Mouse (Mus musculus): ENCODE results near the gene Chrne. TPM values are rescaled to one million over a fixed set of nuclear protein-coding genes. Genes with fewer than 3 reads are reported as not detected.

Chrne gene
- total and polyA plus RNA-seq, 2 experiments from 2014 or later: 1.0 TPM; not detected in 1

GRCm38 (mm10) chr11:70597301-70597700 lies 21.7 kb downstream of the Chrne start:
- Histone ChIP-seq H3K9me3 (ENCODE audit: low read length) (no peaks in the 10 kb centered on the region), H3K4me2 (ENCODE audit: low read depth) (no peak overlapping the region), H3K9ac (no peak overlapping the region), H3K27ac (ENCODE audit: low read depth, low read length) (no peak overlapping the region), H3K4me3 (ENCODE audit: low read depth, low read length) (no peak overlapping the region), H3K36me3 (ENCODE audit: insufficient read depth) (peaks cover 36% of the 10 kb centered on the region), H3K4me1 (ENCODE audit: insufficient read depth) (no peaks in the 10 kb centered on the region), H3K27me3 (ENCODE audit: insufficient read depth, low read length) (no peaks in the 10 kb centered on the region)
- no peak for ATAC-seq
- TF ChIP-seq CTCF (IDR thresholded peaks at IDR 0.05; ENCODE audit: low read depth): no peak
- WGBS: 83% methylated on average over 6 of the region's 6 CpGs
- no peak for DNase-seq

GRCm38 (mm10) chr11:70596094-70596493 lies 22.9 kb downstream of the Chrne start:
- TF ChIP-seq CTCF (IDR thresholded peaks at IDR 0.05; ENCODE audit: low read depth): no peak
- no peak overlapping the region for H3K9ac ChIP-seq
- ATAC-seq (peak; percentile 40), DNase-seq (no peak)
- H3K4me3 ChIP-seq (ENCODE audit: low read depth, low read length): no peak overlapping the region
- no peak overlapping the region for H3K4me2 ChIP-seq (ENCODE audit: low read depth)
- H3K27me3 ChIP-seq (ENCODE audit: insufficient read depth, low read length): no peaks in the 10 kb centered on the region
- no peaks in the 10 kb centered on the region for H3K9me3 ChIP-seq (ENCODE audit: low read length)
- WGBS: 30% methylated on average over 4 of the region's 4 CpGs
- H3K27ac ChIP-seq (ENCODE audit: low read depth, low read length): no peak overlapping the region
- H3K4me1 ChIP-seq (ENCODE audit: insufficient read depth): no peaks in the 10 kb centered on the region
- H3K36me3 ChIP-seq (ENCODE audit: insufficient read depth): peaks cover 27% of the 10 kb centered on the region

DNA sequence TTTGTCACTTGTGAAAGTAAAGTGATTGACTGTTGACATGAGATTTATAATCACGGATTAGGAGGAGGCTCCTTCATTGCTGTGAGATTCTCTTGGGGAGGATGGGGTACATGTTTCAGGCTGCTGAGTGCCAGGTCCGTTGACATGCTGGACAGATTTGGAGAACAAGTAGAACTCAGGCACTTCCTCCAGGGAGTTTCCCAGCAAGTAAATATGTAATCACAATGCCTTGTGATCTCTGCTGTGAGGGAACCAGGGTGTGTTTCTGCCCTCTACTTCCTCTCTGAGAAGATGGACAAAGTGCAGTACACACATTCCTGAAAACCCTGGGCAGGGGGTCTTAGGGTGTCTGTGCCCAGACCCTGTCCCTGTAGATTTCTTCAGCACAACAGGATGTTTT lies 23.4 kb downstream of the Chrne start:
- TF ChIP-seq CTCF (IDR thresholded peaks at IDR 0.05; ENCODE audit: low read depth): no peak
- H3K36me3 ChIP-seq (ENCODE audit: insufficient read depth): peaks cover 27% of the 10 kb centered on the region

DNA sequence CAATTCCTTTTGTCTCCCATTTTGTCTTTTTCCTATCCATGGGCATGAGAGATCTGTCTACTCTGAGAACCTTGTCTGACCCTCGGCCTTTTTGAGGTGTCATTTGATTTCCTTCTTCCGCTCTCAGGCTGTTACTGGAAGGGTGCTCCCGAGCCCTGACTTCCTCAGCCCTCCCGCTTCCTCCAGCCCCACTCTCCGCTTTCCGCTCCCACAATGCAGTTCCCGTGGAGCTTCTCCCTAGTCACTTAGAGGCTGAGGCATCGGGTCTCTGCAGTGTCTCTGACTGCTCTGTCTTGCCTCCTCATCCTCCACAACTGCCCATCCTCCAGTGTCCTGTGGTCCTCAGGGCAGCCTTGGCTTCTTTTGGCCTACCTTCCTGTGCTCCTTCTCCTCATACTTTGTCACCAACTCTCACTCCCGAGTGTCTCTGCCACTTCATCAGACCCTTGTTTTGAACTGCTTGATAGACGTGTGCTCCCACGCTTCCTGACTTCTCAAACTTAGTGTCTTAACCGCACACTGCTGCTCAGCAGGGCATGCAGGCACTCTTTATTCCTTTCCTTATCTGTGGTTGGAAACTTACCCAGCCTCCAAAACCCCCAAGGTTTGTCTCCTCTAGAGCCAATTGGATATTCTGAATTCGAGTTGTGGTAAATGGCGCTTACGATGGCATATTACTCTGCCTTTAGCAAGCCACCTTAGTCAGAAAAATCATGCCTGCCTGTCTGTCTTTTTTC lies 24.6 kb downstream of the Chrne start:
- Histone ChIP-seq H3K4me2 (ENCODE audit: low read depth) (no peak overlapping the region), H3K27ac (ENCODE audit: low read depth, low read length) (no peak overlapping the region), H3K4me1 (ENCODE audit: insufficient read depth) (no peaks in the 10 kb centered on the region), H3K27me3 (ENCODE audit: insufficient read depth, low read length) (no peaks in the 10 kb centered on the region), H3K4me3 (ENCODE audit: low read depth, low read length) (no peak overlapping the region), H3K9ac (no peak overlapping the region), H3K9me3 (ENCODE audit: low read length) (no peaks in the 10 kb centered on the region), H3K36me3 (ENCODE audit: insufficient read depth) (peaks cover 21% of the 10 kb centered on the region)
- DNase-seq: no peak
- no peak for TF ChIP-seq CTCF (IDR thresholded peaks at IDR 0.05; ENCODE audit: low read depth)
- 85% methylated on average over 15 of the region's 15 CpGs for WGBS
- ATAC-seq: no peak

More for the DNA sequence above, 23.4 kb downstream of the Chrne start:
- DNase-seq: no peak
- ATAC-seq: no peak
- no peaks in the 10 kb centered on the region for H3K9me3 ChIP-seq (ENCODE audit: low read length)
- H3K4me3 ChIP-seq (ENCODE audit: low read depth, low read length): no peak overlapping the region
- H3K4me1 ChIP-seq (ENCODE audit: insufficient read depth): no peaks in the 10 kb centered on the region
- 74% methylated on average over 2 of the region's 2 CpGs for WGBS
- H3K9ac ChIP-seq: no peak overlapping the region
- H3K27me3 ChIP-seq (ENCODE audit: insufficient read depth, low read length): no peaks in the 10 kb centered on the region
- H3K4me2 ChIP-seq (ENCODE audit: low read depth): no peak overlapping the region
- H3K27ac ChIP-seq (ENCODE audit: low read depth, low read length): no peak overlapping the region

- WGBS: 84% methylated on average over 1 of the region's 1 CpGs
- no peak overlapping the region for H3K27ac ChIP-seq (ENCODE audit: low read depth, low read length)
Measured at GRCm38 (mm10) chr11:70591733-70592132, 27.3 kb downstream of the Chrne start.

GRCm38 (mm10) chr11:70586954-70587353 lies 32.1 kb downstream of the Chrne start:
- ATAC-seq: no peak

More at GRCm38 (mm10) chr11:70591733-70592132, 27.3 kb downstream of the Chrne start:
- no peaks in the 10 kb centered on the region for H3K9me3 ChIP-seq (ENCODE audit: low read length)
- H3K4me1 ChIP-seq (ENCODE audit: insufficient read depth): no peaks in the 10 kb centered on the region
- H3K9ac ChIP-seq: no peak overlapping the region
- no peak overlapping the region for H3K4me2 ChIP-seq (ENCODE audit: low read depth)
- no peak for DNase-seq
- TF ChIP-seq CTCF (IDR thresholded peaks at IDR 0.05; ENCODE audit: low read depth): no peak
- H3K27me3 ChIP-seq (ENCODE audit: insufficient read depth, low read length): no peaks in the 10 kb centered on the region
- no peak for ATAC-seq
- no peak overlapping the region for H3K4me3 ChIP-seq (ENCODE audit: low read depth, low read length)
- H3K36me3 ChIP-seq (ENCODE audit: insufficient read depth): no peaks in the 10 kb centered on the region

DNA sequence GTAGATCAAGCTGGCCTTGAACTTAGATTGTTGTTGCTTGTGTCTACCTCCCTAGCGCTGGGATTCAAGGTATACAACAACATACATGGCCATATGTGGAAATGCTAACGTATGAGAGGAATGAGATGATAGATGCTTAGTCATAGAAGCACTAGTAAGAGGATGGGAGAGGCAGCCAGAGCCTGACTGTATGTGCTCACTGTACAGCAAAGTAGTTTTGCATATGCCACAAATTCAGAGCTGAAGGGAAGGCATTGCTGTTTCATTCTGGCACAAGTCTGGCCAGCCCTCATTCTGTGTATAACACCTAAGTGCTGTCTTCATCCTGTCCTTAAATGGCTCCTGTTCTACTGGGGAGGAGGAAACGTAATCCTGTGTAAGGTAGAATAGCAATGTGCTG lies 32.8 kb downstream of the Chrne start:
- Histone ChIP-seq H3K9me3 (ENCODE audit: low read length) (no peaks in the 10 kb centered on the region), H3K36me3 (ENCODE audit: insufficient read depth) (no peaks in the 10 kb centered on the region), H3K27me3 (ENCODE audit: insufficient read depth, low read length) (no peaks in the 10 kb centered on the region), H3K27ac (ENCODE audit: low read depth, low read length) (no peak overlapping the region), H3K9ac (no peak overlapping the region), H3K4me3 (ENCODE audit: low read depth, low read length) (no peak overlapping the region), H3K4me2 (ENCODE audit: low read depth) (no peak overlapping the region), H3K4me1 (ENCODE audit: insufficient read depth) (peaks cover 5% of the 10 kb centered on the region)
- ATAC-seq (no peak), DNase-seq (no peak)
- WGBS: 88% methylated on average over 3 of the region's 3 CpGs
- TF ChIP-seq CTCF (IDR thresholded peaks at IDR 0.05; ENCODE audit: low read depth): no peak

More at GRCm38 (mm10) chr11:70586954-70587353, 32.1 kb downstream of the Chrne start:
- H3K4me1 ChIP-seq (ENCODE audit: insufficient read depth): peaks cover 5% of the 10 kb centered on the region
- H3K27me3 ChIP-seq (ENCODE audit: insufficient read depth, low read length): no peaks in the 10 kb centered on the region
- no peak for DNase-seq
- no peak for TF ChIP-seq CTCF (IDR thresholded peaks at IDR 0.05; ENCODE audit: low read depth)
- H3K36me3 ChIP-seq (ENCODE audit: insufficient read depth): no peaks in the 10 kb centered on the region
- 65% methylated on average over 5 of the region's 5 CpGs for WGBS
- no peak overlapping the region for H3K9ac ChIP-seq
- H3K27ac ChIP-seq (ENCODE audit: low read depth, low read length): no peak overlapping the region
- H3K4me2 ChIP-seq (ENCODE audit: low read depth): no peak overlapping the region
- H3K9me3 ChIP-seq (ENCODE audit: low read length): no peaks in the 10 kb centered on the region
- no peak overlapping the region for H3K4me3 ChIP-seq (ENCODE audit: low read depth, low read length)

Measured in forebrain, postnatal 0 days (tissue).